Mouse (Mus musculus) cerebellum, adult 8-10 months (tissue): ENCODE measurements at regions not wholly inside any gene's neighbourhood (a gene's known extent, or its start where the extent isn't known, plus 50 kb on each side); places are given as distances from the start of the nearest gene placed in this dataset.

Source experiments
- DNase-seq: peaks from one replicate; pipeline ENCODE4 v3.0.0; 2022

DNA sequence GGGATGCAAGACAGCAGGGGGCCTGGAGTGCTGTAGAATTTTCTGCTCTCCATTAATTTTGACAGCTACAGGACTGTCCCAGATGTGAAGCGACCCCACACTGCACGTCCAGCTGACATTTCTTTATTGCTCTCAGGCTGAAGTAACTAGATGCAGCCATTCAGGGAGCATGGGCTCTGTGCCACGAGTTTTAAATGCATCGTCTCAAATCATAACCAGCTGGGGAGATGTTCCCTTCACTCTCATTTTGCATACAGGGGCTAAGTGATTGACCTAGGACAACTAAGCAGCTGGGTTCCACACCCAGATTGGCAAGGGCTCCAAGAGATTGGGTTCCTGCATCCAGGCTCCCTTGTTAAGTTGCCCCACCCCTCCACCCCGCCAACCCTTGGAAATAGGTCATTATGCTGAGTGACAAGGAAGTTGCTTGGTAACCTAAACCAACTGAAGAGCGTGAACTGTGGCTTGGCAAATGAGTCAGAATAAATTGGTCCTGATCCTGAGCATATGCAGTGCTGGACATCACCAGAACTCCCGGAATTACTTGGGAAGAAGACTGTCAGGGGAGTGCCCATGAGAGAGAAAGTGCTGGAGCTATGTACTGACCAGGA lies 267.4 kb downstream of the Foxo1 start:
- DNase-seq: no peak

DNA sequence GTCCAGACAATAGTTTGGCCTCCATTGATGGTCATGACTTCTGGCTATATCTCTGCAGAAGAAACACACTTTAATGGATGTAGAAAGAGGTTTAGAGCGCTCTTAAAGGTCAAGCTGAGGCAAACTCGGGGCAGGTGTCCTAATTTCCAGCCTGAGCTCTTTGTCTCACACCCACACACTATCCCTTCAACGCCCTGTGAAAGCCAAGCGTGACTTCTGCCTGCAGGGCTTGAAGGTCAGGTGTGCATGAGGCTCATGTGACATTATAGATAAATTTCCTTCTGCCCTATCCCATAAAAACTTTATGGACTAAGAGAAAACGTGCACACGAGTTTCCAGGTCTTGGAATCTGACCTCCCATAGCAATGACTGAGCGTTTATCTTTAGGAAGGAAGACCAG lies 266.0 kb downstream of the Foxo1 start:
- DNase-seq: no peak

- no peak for DNase-seq
These were observed 263.7 kb downstream of the Foxo1 start for GRCm38 (mm10) chr3:52531686-52532351.

- DNase-seq: no peak
These were observed 262.4 kb downstream of the Foxo1 start for GRCm38 (mm10) chr3:52530406-52530970.

- no peak for DNase-seq
These were observed 261.0 kb downstream of the Foxo1 start for GRCm38 (mm10) chr3:52529136-52529535.

DNA sequence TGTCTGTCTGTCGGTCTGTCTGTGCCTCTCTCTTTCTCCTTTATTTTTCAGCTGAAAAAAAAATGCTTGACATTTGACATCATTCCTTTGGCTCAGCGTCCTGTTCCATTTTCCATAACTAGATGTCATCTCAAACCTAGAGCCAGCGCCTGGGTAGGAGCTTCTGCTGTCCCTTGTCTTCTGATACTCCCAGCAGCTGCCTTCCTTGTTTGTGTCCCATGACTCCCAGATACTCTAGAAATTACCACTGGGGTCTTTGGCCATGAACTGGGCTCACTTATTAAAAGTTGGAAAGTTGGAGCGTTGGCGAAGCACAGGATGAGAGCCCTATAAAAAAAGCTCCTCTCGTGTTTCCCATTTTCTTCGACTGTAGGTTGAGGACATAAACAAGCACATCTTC lies 260.4 kb downstream of the Foxo1 start:
- no peak for DNase-seq

DNA sequence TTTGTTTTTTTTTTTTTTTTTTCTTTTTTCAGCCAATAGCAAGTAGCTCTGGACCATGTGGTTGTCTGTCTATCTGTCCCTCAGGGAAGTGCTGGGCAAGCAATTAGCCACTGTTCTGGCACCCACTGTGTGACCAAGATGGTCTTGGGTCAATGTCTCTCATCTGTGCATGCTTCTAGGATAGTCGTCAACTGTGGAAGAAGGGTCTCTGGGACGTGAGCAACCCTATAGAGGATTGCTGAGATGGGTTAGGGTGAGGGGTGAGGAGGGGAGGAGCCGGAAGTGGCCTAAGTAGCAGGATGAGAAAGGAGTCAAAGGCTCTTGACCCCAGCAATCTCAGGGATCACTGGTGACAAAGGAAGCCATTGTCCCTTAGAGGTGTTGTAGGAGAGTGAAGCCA lies 259.6 kb downstream of the Foxo1 start:
- no peak for DNase-seq

- no peak for DNase-seq
These were observed 259.0 kb downstream of the Foxo1 start for GRCm38 (mm10) chr3:52527010-52527754.

DNA sequence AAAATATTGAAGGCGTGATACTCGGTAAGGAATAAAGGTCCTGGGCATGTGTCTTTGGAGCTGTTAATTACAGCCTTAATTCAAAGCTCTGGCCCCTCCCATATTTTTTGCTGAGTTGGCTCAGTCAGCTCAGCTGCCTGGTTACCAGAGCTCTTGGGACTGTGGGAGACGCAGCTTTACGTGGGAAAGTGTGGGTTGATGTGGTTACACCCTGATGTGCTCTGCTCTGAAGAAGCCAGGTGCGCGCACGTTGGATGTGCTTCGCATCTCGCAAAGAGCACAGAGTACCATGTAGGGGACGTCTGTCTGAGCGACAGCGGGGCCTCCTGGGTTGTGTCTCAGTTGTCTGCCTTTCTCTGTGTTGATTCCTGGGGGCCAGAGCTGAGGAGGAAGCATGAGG lies 254.8 kb downstream of the Foxo1 start:
- no peak for DNase-seq

GRCm38 (mm10) chr3:52520609-52520947 lies 252.4 kb downstream of the Foxo1 start:
- no peak for DNase-seq

GRCm38 (mm10) chr3:52519910-52520608 lies 251.9 kb downstream of the Foxo1 start:
- DNase-seq: no peak

- DNase-seq: no peak
These were observed 249.7 kb downstream of the Foxo1 start for GRCm38 (mm10) chr3:52517808-52518207.

DNA sequence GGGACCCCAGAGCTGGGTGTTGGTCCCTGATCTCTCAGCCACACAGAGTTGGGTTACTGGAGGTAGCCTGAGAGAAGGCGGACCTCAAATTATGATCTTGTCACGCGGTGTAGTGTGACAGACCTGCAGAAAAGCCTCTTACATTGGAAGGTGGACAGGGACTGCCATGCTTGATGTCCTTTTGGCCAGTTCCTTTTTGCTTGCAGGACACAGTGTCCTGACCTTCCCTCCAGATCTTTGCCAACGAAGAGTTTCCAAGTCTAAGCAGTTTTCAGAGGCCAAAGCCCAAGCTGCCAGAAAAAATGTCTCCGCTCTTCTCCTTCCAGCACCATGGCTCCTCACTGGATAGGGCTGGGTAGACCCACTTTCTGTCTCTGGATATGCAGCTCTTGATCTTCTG lies 248.6 kb downstream of the Foxo1 start:
- no peak for DNase-seq

- no peak for DNase-seq
These were observed 244.6 kb downstream of the Foxo1 start for GRCm38 (mm10) chr3:52512761-52513160.

- no peak for DNase-seq
These were observed 243.4 kb downstream of the Foxo1 start for GRCm38 (mm10) chr3:52511549-52511948.

GRCm38 (mm10) chr3:52510831-52511230 lies 242.7 kb downstream of the Foxo1 start:
- DNase-seq: no peak

DNA sequence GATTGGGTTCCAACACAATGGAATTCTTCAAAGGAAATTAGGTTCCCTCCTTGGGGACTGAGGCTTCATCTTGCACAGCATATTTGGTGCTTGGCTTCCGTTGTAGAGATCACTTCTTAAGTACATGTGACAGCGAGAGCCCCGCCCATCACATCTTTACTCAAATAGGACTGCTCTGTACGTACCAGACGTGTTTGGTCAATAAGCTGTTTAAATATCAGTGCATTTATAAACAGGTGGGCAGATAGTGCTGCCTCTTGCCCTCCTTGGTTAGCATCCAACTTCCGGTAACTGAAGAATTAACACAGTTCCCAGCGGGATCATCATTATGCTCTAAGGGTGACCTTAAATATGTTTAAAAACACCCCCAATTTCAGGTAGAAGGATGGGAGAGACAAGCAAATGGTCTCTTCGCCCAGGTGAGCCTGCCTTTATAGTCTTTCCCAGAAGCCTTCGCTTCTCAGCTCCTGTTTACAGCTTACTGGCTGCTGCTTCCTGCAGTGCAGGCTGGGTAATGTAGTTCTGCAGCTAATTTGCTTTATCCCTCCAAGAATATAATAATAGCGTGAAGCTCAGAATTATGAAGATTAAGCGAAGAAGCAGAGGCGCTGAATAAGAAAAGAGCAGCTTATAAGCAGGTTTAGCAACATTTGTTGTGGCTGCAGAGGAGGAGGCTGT lies 242.1 kb downstream of the Foxo1 start:
- peak; percentile 50 for DNase-seq

GRCm38 (mm10) chr3:52503925-52504324 lies 235.8 kb downstream of the Foxo1 start:
- DNase-seq: no peak

DNA sequence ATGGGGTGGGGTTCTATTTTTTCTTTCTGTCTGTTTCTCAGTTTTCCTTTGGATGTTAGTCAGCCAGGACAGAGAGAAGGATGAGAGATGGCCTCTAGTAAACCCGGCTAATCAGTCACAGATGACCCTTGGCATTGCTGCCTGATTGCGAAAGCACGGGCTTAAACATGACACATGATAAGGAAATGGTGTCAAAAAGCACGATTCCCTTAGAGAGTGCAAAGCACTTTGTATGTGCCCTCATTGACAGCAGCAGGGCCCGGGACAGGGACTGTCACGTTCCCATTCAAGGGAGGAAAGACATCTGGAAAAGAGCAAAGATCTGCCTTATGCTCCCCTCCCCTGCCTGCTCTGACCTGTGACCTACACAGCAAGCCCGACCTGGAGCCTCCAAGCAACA lies 234.1 kb downstream of the Foxo1 start:
- no peak for DNase-seq

DNA sequence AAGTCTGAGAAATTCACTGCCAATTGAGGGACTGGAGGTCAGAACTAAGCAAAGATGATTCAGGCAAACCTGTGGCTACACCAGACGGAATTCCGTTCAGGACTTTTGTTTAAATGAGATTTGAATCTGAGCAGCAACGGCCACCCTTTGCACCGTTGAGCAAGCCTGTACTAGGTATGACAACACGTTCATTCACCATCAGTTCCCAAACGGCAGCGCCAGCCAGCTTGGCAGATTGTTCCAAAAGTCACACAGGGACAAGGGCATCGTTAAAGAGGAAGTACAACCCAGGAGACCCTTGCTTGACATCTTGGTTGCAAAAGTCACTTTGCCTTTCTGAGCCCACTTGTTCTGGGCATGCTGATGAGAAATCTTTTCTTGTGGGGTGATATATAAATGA lies 233.5 kb downstream of the Foxo1 start:
- no peak for DNase-seq

GRCm38 (mm10) chr3:52500026-52500425 lies 231.9 kb downstream of the Foxo1 start:
- no peak for DNase-seq

DNA sequence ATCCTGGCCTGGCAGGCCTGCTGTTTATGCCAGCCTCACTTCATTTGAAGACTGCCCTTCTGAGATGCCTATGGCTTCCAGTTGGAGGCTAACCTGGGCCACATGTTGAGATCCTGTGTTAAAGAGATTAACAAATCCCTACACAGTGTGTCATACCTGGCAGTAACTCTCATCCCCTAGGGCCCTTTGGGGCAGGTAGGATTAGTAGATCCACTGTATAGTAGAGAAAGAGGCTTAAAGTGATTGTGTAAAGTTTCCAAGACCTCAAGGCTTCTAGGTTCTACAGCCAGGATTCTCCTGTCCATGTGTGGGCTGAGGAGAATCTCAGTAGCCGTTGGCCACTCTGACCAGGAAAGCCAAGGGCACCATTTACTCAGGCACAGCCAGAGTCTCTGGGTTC lies 231.4 kb downstream of the Foxo1 start:
- DNase-seq: no peak
